26 mouse cellular contexts compared by ENCODE assay signal in genomic region chr4:108484230-108484629, GRCm38 (mm10). TPM values are rescaled to one million over a fixed set of nuclear protein-coding genes. Genes with fewer than 3 reads are reported as not detected.
DNase-seq lines count a peak whose midpoint lies in the region; ATAC-seq and TF ChIP-seq lines count a peak whose summit lies in the region.
"Had no signal": no experiment of that assay in that cellular context is flagged by ENCODE, and none has a peak within 500 bp of the region (broad histone marks: within the 10 kb centered on the region; RNA-seq: fewer than 3 reads in every experiment).

No protein-coding gene starts in this region.

- no peaks in the 10 kb centered on the region for H3K4me1 ChIP-seq in heart, embryonic 10.5 days
- no peaks in the 10 kb centered on the region for H3K4me1 ChIP-seq in hindbrain, embryonic 12.5 days
- H3K4me1 ChIP-seq: embryonic facial prominence, embryonic 12.5 days; forebrain, embryonic 13.5 days; hindbrain, embryonic 10.5 days; limb, embryonic 13.5 days; liver, embryonic 13.5 days; lung, embryonic 15.5 days; midbrain, embryonic 12.5 days; neural tube, embryonic 13.5 days had no signal

- H3K27me3 ChIP-seq in heart, embryonic 10.5 days (ENCODE audit: insufficient read depth, poor library complexity, severe bottlenecking), result no peaks in the 10 kb centered on the region
- no peaks in the 10 kb centered on the region for H3K27me3 ChIP-seq in hindbrain, embryonic 12.5 days
- H3K27me3 ChIP-seq: embryonic facial prominence, embryonic 12.5 days; forebrain, embryonic 13.5 days; limb, embryonic 13.5 days; liver, embryonic 13.5 days; lung, embryonic 15.5 days; midbrain, embryonic 12.5 days; neural tube, embryonic 13.5 days; Patski had no signal

- H3K9me3 ChIP-seq in heart, embryonic 10.5 days, result no peaks in the 10 kb centered on the region
- no peaks in the 10 kb centered on the region for H3K9me3 ChIP-seq in hindbrain, embryonic 12.5 days (replicated peaks)
- H3K9me3 ChIP-seq: embryonic facial prominence, embryonic 12.5 days; forebrain, embryonic 13.5 days; limb, embryonic 13.5 days; liver, embryonic 13.5 days; lung, embryonic 15.5 days; midbrain, embryonic 12.5 days; neural tube, embryonic 13.5 days had no signal

- ATAC-seq in cerebellum, adult (ENCODE audit: insufficient number of reproducible peaks, low FRiP score, low TSS enrichment), result peak; percentile 94
- ATAC-seq in hindbrain, embryonic 12.5 days (ENCODE audit: low FRiP score), result no peak
- ATAC-seq: CD4-positive, CD25-positive, alpha-beta regulatory T cell, adult 4 months; forebrain, embryonic 13.5 days; inflammation-experienced regulatory T-cells, adult 6 months; Patski had no signal

- TF ChIP-seq CTCF in brain, embryonic 14.5 days (IDR thresholded peaks at IDR 0.05; ENCODE audit: borderline replicate concordance, extremely low read depth, insufficient read depth, insufficient read length), result no peak

- H3K27ac ChIP-seq in heart, embryonic 10.5 days, result no peak overlapping the region
- H3K27ac ChIP-seq in hindbrain, embryonic 12.5 days, result no peak overlapping the region
- H3K27ac ChIP-seq: embryonic facial prominence, embryonic 12.5 days; forebrain, embryonic 13.5 days; hindbrain, embryonic 10.5 days; limb, embryonic 13.5 days; liver, embryonic 13.5 days; lung, embryonic 15.5 days; macrophage; midbrain, embryonic 12.5 days; neural tube, embryonic 13.5 days had no signal

- no peak for DNase-seq in cerebellum, postnatal 4 days (ENCODE audit: low spot score in 2 of 2)
- DNase-seq in brain, embryonic 14.5 days (ENCODE audit: low read depth), result peak; percentile 22
- peak; percentile 91 for DNase-seq in cerebellum, adult 9-11 months
- peak; percentile 30 for DNase-seq in layer of hippocampus, adult 9-10 months (ENCODE audit: low spot score)
- DNase-seq in heart, embryonic 10.5 days (ENCODE audit: low spot score), result no peak
- DNase-seq in kidney, adult 9 months, result no peak
- DNase-seq: adrenal gland, adult 8-10 months; gastrocnemius, postnatal 25 days; kidney, postnatal 4 days; liver, embryonic 13.5 days; right cerebral cortex, adult 18-20 months; thymus, postnatal 25 days had no signal

- H3K4me3 ChIP-seq in heart, embryonic 10.5 days, result no peak overlapping the region
- no peak overlapping the region for H3K4me3 ChIP-seq in hindbrain, embryonic 12.5 days
- H3K4me3 ChIP-seq: embryonic facial prominence, embryonic 12.5 days; erythroblast, embryonic 14.5 days; forebrain, embryonic 13.5 days; hindbrain, embryonic 10.5 days; limb, embryonic 13.5 days; liver, embryonic 13.5 days; lung, embryonic 15.5 days; midbrain, embryonic 12.5 days; neural tube, embryonic 13.5 days had no signal

- no peak for TF ChIP-seq POLR2A in brain, embryonic 14.5 days (IDR thresholded peaks at IDR 0.05; ENCODE audit: borderline replicate concordance, extremely low read depth, insufficient read depth, insufficient read length, poor library complexity, severe bottlenecking)

- no peak overlapping the region for H3K4me2 ChIP-seq in hindbrain, embryonic 12.5 days (replicated peaks)
- H3K4me2 ChIP-seq: embryonic facial prominence, embryonic 12.5 days; forebrain, embryonic 13.5 days; limb, embryonic 13.5 days; liver, embryonic 13.5 days; lung, embryonic 15.5 days; midbrain, embryonic 12.5 days; neural tube, embryonic 13.5 days had no signal

- WGBS in heart, embryonic 10.5 days, result 92% methylated on average over 4 of the region's 4 CpGs
- WGBS in hindbrain, embryonic 12.5 days, result 93% methylated on average over 4 of the region's 4 CpGs

- H3K36me3 ChIP-seq in heart, embryonic 10.5 days, result peaks cover 61% of the 10 kb centered on the region
- peaks cover 47% of the 10 kb centered on the region for H3K36me3 ChIP-seq in hindbrain, embryonic 12.5 days

- H3K9ac ChIP-seq in hindbrain, embryonic 12.5 days, result no peak overlapping the region
- H3K9ac ChIP-seq: embryonic facial prominence, embryonic 12.5 days; forebrain, embryonic 13.5 days; limb, embryonic 13.5 days; liver, embryonic 13.5 days; lung, embryonic 15.5 days; midbrain, embryonic 12.5 days; neural tube, embryonic 13.5 days had no signal

RNA-seq across cellular contexts. Expression of gene Tut4, which starts 25.0 kb away (rescaled TPM):
- 158 and 180 TPM in 2 replicates for polyA plus RNA-seq in brain, embryonic 14.5 days (2012; rRNA removed)
- polyA plus RNA-seq in heart, embryonic 10.5 days (2016; fragmentation: Nextera tagmentation; extraction: Ambion mirVana), result 44.6 and 79.6 TPM in 2 replicates
- polyA plus RNA-seq in hindbrain, embryonic 12.5 days (2016; fragmentation: Nextera tagmentation; extraction: Ambion mirVana), result 105 and 118 TPM in 2 replicates

Comparison
In these comparisons a context has a peak if more than half of its experiments do, and no peak if none do; other contexts are left out.
1. DNase-seq: peak in brain, embryonic 14.5 days (single experiment), cerebellum, adult 9-11 months (single experiment) and layer of hippocampus, adult 9-10 months (single experiment); none in cerebellum, postnatal 4 days (0 of 2), heart, embryonic 10.5 days (single experiment) and kidney, adult 9 months (single experiment).